Mouse (Mus musculus) neural tube, embryonic 14.5 days (tissue): ENCODE data around the gene Cyp1a1. TPM values are rescaled to one million over a fixed set of nuclear protein-coding genes. Genes with fewer than 3 reads are reported as not detected.

Source experiments
- ATAC-seq: fragments of 200-750 bp; cut with Nextera tagmentation; 2 replicates; pipeline ENCODE4 v1.8.0; 2017; ENCODE audit warnings: low read depth, mild to moderate bottlenecking, moderate TSS enrichment, moderate library complexity
- H3K27ac ChIP-seq: fragments of 300-500 bp; sonication (generic); 2 replicates; pipeline ENCODE4 v1.5.1; 2014; ENCODE audit warnings: low read depth, mild to moderate bottlenecking, control low read depth, low read length, moderate library complexity, mixed read lengths
- H3K27me3 ChIP-seq: fragments of 300-500 bp; sonication (generic); 2 replicates; pipeline ENCODE4 v1.6.1; 2014; ENCODE audit warnings: low read length; ENCODE audit not compliant: control insufficient read depth, insufficient read depth
- H3K36me3 ChIP-seq: fragments of 300-500 bp; sonication (generic); 2 replicates; pipeline ENCODE4 v1.6.1; 2014; ENCODE audit warnings: low read length, mixed read lengths; ENCODE audit not compliant: control insufficient read depth, insufficient read depth
- H3K4me1 ChIP-seq: fragments of 300-500 bp; sonication (generic); 2 replicates; pipeline ENCODE4 v1.6.1; 2014; ENCODE audit warnings: low read length; ENCODE audit not compliant: control insufficient read depth, insufficient read depth
- H3K4me2 ChIP-seq: fragments of 300-500 bp; sonication (generic); 2 replicates; pipeline ENCODE4 v1.6.1; 2014; ENCODE audit warnings: mild to moderate bottlenecking, low read depth, low read length, control low read depth
- H3K4me3 ChIP-seq: fragments of 300-500 bp; sonication (generic); 2 replicates; pipeline ENCODE4 v1.5.1; 2014; ENCODE audit warnings: low read depth, low read length, control low read depth, mixed read lengths
- H3K9ac ChIP-seq: fragments of 300-500 bp; sonication (generic); replicated peaks from 2 replicates; pipeline ENCODE4 v1.6.1; 2014; ENCODE audit warnings: low read depth, mild to moderate bottlenecking, control low read depth, low read length, mixed read lengths
- H3K9me3 ChIP-seq: fragments of 300-500 bp; sonication (generic); 2 replicates; pipeline ENCODE4 v1.6.1; 2016; ENCODE audit warnings: low read length; ENCODE audit not compliant: control insufficient read depth
- WGBS: fragments of 180-500 bp; shearing (Covaris S2); extraction: QIAGEN DNeasy Blood & Tissue Kit; methylation state at CpG from one replicate; pipeline ENCODE4 v1.1.7; 2014; 5-methylcytosine and 5-hydroxymethylcytosine counted together
- polyA plus RNA-seq: library from polyadenylated mRNA; unstranded; fragments of >200 nt; fragmentation: Nextera tagmentation; extraction: Ambion mirVana; gene quantifications from 2 replicates; pipeline ENCODE4 v1.2.1, GENCODE M21; 2014

Gene Cyp1a1
- polyA plus RNA-seq, 1 experiment from 2014 or later = 0.09 TPM

- Histone ChIP-seq H3K27me3 (no peaks in the 10 kb centered on the region), H3K4me2 (no peak within 1 kb of the TSS), H3K4me3 (no peak within 1 kb of the TSS), H3K36me3 (no peaks in the 10 kb centered on the region), H3K9me3 (no peaks in the 10 kb centered on the region), H3K4me1 (no peaks in the 10 kb centered on the region), H3K9ac (no peak within 1 kb of the TSS), H3K27ac (no peak within 1 kb of the TSS)
- WGBS = 60% methylated on average over 5 of the region's 5 CpGs
- ATAC-seq = no peak
Observed at GRCm38 (mm10) chr9:57653283-57653682, 34.4 kb upstream of the Cyp1a1 start, which contains the start of gene Csk. Csk (minus strand) TSS chr9:57653631.

DNA sequence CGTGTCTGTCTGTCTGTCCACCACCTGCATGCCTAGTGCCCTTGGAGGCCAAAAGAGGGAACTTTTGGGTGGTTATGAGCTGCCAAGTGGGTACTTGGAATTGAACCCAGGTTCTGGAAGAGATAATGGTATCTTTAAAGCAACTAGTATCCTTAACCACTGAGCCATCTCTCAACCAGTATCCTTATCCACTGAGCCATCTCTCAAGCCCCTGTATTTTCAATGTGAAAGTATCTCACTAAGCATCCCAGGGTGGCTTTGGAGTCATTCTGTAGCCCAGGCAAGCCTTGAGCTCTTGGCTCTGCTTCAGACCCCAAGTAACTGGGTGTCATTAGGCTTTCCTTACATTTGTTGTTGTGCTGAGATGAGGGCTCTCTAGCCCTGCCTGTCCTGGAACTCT lies 32.8 kb upstream of the Cyp1a1 start:
- 76% methylated on average over 1 of the region's 1 CpGs for WGBS
- ATAC-seq = no peak
- Histone ChIP-seq H3K9me3 (no peaks in the 10 kb centered on the region), H3K27ac (no peak overlapping the region), H3K4me3 (no peak overlapping the region), H3K4me1 (no peaks in the 10 kb centered on the region), H3K9ac (no peak overlapping the region), H3K36me3 (no peaks in the 10 kb centered on the region), H3K4me2 (no peak overlapping the region), H3K27me3 (no peaks in the 10 kb centered on the region)

DNA sequence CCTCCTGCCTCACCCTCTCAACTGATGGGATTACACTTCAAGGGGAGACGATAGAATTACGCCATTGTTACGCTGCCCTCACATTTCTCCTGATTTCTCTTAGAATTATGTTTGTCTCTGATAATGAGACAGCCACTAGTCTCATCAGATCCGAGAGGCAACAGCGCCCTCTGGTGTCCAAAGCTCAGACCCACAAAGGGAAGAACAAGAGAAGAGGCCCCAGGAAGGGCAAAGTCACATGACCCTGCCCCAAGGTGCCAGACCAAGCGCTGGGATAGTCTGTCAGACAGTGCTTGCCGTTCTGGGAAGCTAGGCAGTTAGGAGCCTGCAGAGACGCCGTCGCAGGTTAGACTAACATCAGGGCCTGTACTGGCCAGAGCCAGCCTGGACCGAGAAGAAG lies 32.0 kb upstream of the Cyp1a1 start:
- Histone ChIP-seq H3K27me3 (no peaks in the 10 kb centered on the region), H3K9ac (no peak overlapping the region)
- 3% methylated on average over 11 of the region's 11 CpGs for WGBS

DNA sequence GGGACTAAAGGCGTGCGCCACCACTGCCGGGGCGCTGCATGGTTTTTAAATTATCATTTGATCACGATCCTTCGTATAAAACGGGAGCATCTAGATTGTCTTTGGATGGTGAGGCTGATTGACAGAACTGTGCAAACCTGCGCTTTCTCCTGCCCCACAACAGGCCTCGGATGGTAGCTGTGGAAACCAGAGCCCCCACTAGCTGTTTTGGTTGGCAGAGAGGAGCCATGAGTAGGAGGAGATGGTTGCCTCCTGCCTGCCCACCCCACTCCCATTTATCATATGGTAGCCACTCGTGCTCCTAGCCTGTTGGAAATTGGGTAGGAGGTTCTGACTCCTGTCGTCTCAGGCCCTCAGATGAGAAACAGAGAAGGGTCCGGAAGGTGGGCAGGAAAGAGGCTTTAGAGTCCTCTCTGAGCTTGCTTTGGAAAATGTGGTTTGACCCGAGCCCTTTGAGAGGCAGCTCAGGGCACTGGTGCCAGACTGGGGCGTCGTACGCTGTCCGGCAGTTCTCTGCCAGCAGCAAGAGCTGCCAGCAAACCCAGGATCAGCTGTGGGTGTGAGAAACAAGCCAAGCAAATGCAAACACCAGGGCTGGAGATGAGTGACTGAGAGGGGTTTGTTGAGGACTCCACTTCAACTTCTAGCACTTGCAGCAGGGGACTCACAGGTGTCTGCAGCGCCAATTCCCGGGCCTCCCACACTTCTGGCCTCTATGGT lies 30.9 kb upstream of the Cyp1a1 start:
- no peak for ATAC-seq
- no peak overlapping the region for H3K4me2 ChIP-seq
- WGBS = 87% methylated on average over 19 of the region's 19 CpGs
- H3K4me3 ChIP-seq = no peak overlapping the region
- H3K9ac ChIP-seq = no peak overlapping the region
- no peaks in the 10 kb centered on the region for H3K9me3 ChIP-seq
- no peaks in the 10 kb centered on the region for H3K36me3 ChIP-seq
- no peak overlapping the region for H3K27ac ChIP-seq
- no peaks in the 10 kb centered on the region for H3K4me1 ChIP-seq
- no peaks in the 10 kb centered on the region for H3K27me3 ChIP-seq

More for the DNA sequence above, 32.0 kb upstream of the Cyp1a1 start:
- Histone ChIP-seq H3K9me3 (no peaks in the 10 kb centered on the region), H3K4me1 (no peaks in the 10 kb centered on the region), H3K27ac (no peak overlapping the region), H3K4me3 (no peak overlapping the region), H3K4me2 (peak overlapping the region; percentile 36; the same call in 1 of the 2 replicates), H3K36me3 (no peaks in the 10 kb centered on the region)
- peak; percentile 87 for ATAC-seq

GRCm38 (mm10) chr9:57657843-57658242 lies 29.9 kb upstream of the Cyp1a1 start:
- H3K27ac ChIP-seq = no peak overlapping the region

GRCm38 (mm10) chr9:57658970-57659369 lies 28.8 kb upstream of the Cyp1a1 start:
- Histone ChIP-seq H3K4me1 (no peaks in the 10 kb centered on the region), H3K4me2 (no peak overlapping the region), H3K9ac (no peak overlapping the region), H3K4me3 (no peak overlapping the region), H3K9me3 (no peaks in the 10 kb centered on the region), H3K36me3 (no peaks in the 10 kb centered on the region), H3K27ac (no peak overlapping the region), H3K27me3 (no peaks in the 10 kb centered on the region)
- WGBS = 78% methylated on average over 4 of the region's 4 CpGs
- ATAC-seq = no peak

More at GRCm38 (mm10) chr9:57657843-57658242, 29.9 kb upstream of the Cyp1a1 start:
- Histone ChIP-seq H3K9me3 (no peaks in the 10 kb centered on the region), H3K27me3 (no peaks in the 10 kb centered on the region), H3K4me2 (no peak overlapping the region), H3K9ac (no peak overlapping the region), H3K4me3 (no peak overlapping the region), H3K36me3 (no peaks in the 10 kb centered on the region), H3K4me1 (no peaks in the 10 kb centered on the region)
- no peak for ATAC-seq
- 54% methylated on average over 4 of the region's 4 CpGs for WGBS

- WGBS = 31% methylated on average over 4 of the region's 4 CpGs
- no peak overlapping the region for H3K4me2 ChIP-seq
- ATAC-seq = peak; percentile 41; the same call in 1 of the 2 replicates
- no peaks in the 10 kb centered on the region for H3K9me3 ChIP-seq
- no peaks in the 10 kb centered on the region for H3K4me1 ChIP-seq
- no peaks in the 10 kb centered on the region for H3K36me3 ChIP-seq
- no peaks in the 10 kb centered on the region for H3K27me3 ChIP-seq
- H3K4me3 ChIP-seq = no peak overlapping the region
- no peak overlapping the region for H3K27ac ChIP-seq
- H3K9ac ChIP-seq = no peak overlapping the region
Observed at GRCm38 (mm10) chr9:57659774-57660173, 28.0 kb upstream of the Cyp1a1 start.

DNA sequence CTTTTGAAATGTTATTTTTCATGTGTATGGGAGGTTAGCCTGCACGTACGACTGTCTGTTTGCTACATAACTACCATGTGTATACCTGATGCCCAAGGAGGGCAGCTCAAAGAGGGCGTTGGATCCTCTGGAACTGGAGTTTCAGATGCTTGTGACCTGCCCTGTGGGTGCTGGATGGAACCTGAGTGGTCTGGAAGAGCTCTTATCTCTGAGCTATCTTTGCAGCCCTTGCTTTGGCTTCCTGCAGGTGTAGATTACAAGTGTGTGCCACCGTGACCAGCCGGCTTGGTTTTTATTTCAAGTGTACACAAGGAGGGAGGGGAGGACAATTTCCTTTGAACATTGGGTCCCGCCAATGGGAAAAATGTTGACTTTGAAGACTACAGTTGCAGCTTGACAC lies 27.2 kb upstream of the Cyp1a1 start:
- Histone ChIP-seq H3K9ac (no peak overlapping the region), H3K4me3 (no peak overlapping the region), H3K9me3 (no peaks in the 10 kb centered on the region), H3K36me3 (no peaks in the 10 kb centered on the region), H3K27me3 (no peaks in the 10 kb centered on the region), H3K4me1 (no peaks in the 10 kb centered on the region), H3K27ac (no peak overlapping the region), H3K4me2 (no peak overlapping the region)
- 93% methylated on average over 6 of the region's 6 CpGs for WGBS
- no peak for ATAC-seq

DNA sequence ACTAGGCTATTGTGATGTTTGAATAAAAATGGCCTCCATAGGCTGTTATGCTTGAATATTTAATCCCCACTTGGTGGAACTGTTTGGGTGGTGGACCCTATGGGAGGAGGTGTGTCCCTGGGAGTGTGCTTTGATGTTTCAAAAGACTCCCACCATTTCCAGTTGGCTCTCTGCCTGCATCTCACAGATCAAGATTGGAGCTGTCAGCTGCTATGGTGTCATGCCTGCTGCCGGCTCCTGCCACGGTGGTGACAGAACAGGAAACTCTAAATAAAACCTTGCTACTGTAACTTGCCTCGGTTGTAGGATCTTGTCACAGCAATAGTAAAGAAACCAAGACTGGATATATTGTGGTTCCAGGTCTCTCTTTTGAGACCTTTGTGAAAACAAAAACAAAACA lies 26.2 kb upstream of the Cyp1a1 start:
- Histone ChIP-seq H3K9ac (no peak overlapping the region), H3K36me3 (no peaks in the 10 kb centered on the region), H3K27ac (no peak overlapping the region), H3K9me3 (no peaks in the 10 kb centered on the region), H3K4me2 (no peak overlapping the region), H3K27me3 (no peaks in the 10 kb centered on the region), H3K4me3 (no peak overlapping the region), H3K4me1 (no peaks in the 10 kb centered on the region)
- no peak for ATAC-seq
- 79% methylated on average over 3 of the region's 3 CpGs for WGBS
